Mouse (Mus musculus) adrenal gland, postnatal 4 days (tissue): ENCODE measurements around the gene D13Ertd608e. TPM values are rescaled to one million over a fixed set of nuclear protein-coding genes. Genes with fewer than 3 reads are reported as not detected.
"Not testable (repeated sequence)": the region's sequence is repeated elsewhere in the genome, so short reads cannot be mapped to it uniquely, and the experiment has no call there.

Source experiments
- DNase-seq, 2 experiments: peaks; one replicate each; pipeline ENCODE4 v3.0.0; 2021 to 2022; ENCODE audit warnings: low spot score in 2 of 2, mixed read lengths in 2 of 2
- long read RNA-seq, 2 experiments: library from polyadenylated mRNA; stranded (forward); transcript quantifications; one replicate each; pipeline ENCODE4 v2.0.0; 2021
- total RNA-seq, 2 experiments: library from RNA; stranded (reverse); gene quantifications; 2 replicates each; pipeline ENCODE4 v1.2.3; 2021

Gene D13Ertd608e
- total RNA-seq: not detected
- long read RNA-seq, experiment 1: 0 reads
- long read RNA-seq, experiment 2: 0 reads

GRCm38 (mm10) chr13:119835320-119836056 is at the start of gene D13Ertd608e:
Gene D13Ertd608e, plus strand, starts transcription at chr13:119836006.
- DNase-seq: not testable (repeated sequence)

DNA sequence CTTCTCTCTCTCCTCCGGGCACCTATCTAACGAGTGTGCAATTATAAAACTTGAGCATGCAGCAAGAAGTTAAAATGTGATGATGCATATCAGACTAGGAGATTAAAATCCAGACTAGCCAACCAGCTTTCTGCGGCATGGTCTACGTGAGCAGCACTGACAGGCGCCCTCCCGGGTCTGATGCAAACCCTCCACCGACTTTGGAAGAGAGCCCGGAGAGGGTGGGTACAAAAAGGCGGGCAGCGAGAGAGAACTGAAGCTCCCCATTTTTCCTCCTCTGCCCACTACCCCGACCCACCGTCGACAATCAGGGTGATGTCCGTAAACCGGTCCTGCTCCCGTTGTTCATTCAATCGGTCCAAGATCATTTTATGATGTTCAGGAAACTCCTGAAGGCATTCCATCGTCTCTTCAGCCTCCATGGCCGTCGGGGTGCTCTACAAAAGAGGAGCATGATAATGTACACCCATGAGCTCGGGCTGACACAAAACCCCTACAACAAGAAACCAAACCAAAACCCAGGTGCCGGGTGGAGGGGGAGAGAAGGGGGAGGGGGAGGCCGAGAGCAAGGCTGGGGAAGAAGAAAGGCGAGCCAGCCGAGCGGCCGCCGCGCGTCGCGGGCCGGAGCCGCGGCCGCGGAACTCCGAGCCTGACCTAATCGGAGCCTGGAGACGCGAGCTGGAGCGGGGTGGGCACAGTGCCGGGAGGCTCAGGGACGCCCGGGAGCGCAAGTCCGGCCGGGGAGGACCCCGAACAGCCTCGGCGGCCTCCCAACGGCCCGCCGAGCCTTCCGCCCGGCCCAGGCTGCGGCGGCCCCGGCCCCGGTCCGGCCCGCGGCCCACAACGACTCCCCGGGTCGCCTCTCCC is 45.7 kb upstream of the D13Ertd608e start:
- peak; percentile 27 to 42 for DNase-seq

DNA sequence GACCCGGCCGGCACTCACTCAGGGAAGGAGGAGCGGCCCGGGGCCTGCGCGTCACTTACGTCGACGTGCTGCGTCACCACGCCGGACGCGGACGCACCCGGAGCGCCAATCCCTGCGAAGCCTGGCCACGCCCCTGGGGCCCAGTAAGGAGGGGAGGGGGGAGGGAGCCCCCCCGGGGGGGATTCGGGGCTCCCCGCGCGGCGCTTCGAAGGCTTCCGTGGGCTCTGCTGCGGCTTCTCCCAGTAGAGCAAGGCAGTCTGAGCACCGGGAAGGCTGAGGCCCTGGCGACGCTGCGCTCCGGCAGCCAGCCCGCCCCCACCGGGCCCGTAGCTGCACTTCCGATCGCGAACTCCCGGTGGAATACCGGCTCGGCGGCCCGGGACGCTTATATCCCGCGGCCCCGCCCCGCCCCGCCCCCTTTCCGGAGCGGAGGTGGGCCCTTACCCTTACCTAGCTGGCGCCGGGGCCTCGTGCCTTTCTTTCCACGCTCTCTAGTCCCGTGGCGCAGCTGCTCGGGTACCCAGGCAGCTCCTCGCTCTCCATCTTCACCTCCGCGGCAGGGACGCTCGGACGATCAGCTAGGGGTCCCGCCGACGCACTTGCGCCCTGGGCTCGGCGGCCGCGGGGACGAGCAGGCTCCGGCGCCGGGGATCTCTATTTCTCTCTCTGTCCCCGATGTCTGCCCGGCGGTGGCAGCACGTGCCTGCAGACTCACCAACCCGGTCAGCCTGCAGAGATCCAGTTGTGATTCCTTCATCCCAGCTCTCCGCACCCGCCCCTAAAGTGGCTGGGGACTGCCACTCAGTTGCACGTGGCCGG is 44.8 kb upstream of the D13Ertd608e start, which contains the start of gene Zfp131:
Zfp131 (minus strand) TSS at position 129 of the 819 bp plus-strand sequence.
- peak; percentile 85 to 89 for DNase-seq

GRCm38 (mm10) chr13:119791580-119792135 is 44.1 kb upstream of the D13Ertd608e start:
- no peak for DNase-seq

- no peak for DNase-seq
Measured at GRCm38 (mm10) chr13:119792791-119793404, 42.9 kb upstream of the D13Ertd608e start.

DNA sequence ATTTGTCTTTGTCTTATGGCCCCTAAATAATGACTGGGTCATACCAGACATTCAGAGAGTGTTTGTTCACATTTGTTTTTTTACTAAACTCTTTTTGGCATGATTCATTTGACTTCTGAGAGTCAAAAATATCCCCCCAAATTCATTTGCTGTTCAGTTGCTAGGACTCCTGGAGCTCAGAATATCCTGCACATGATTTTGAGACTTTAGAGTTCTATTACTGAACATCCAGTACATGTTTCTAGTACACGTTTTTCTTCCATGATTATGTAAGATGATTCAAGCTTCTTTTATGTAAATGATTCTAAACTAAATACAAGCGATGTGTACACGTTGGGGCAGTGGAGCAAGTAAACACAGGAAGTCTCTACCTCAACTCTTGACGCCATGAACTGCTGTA is 38.1 kb upstream of the D13Ertd608e start:
- DNase-seq: no peak

DNA sequence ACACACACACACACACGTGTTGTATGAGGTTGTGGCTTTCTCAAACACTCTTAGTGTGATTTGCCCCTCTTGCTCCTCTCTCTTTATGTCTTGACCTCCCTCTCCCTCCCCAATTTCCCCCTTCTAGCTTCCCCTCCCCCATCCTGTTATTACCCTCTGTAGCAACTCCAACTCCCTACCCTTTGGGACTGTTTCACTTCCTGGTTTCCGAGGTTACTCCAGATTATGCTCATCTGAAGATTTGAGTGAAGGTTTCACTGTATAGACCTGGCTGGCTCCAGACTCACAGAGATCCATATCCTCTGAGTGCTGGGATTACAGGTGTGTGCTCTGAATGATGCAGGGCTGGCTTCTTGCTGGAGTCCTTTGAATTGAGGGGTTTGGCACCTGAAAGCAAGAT is 26.9 kb upstream of the D13Ertd608e start:
- no peak for DNase-seq

GRCm38 (mm10) chr13:119810031-119810430 is 25.8 kb upstream of the D13Ertd608e start:
- DNase-seq: no peak

- no peak for DNase-seq
Measured at GRCm38 (mm10) chr13:119816798-119817197, 19.0 kb upstream of the D13Ertd608e start.

GRCm38 (mm10) chr13:119817579-119818206 is 18.1 kb upstream of the D13Ertd608e start:
- DNase-seq: no peak

GRCm38 (mm10) chr13:119830116-119830515 is 5.7 kb upstream of the D13Ertd608e start, which contains the start of gene AF067063:
Gene AF067063, minus strand, starts transcription at chr13:119830216.
- DNase-seq: not testable (repeated sequence)

- DNase-seq: not testable (repeated sequence)
Measured at GRCm38 (mm10) chr13:119836324-119836811, 562 bp downstream of the D13Ertd608e start.

DNA sequence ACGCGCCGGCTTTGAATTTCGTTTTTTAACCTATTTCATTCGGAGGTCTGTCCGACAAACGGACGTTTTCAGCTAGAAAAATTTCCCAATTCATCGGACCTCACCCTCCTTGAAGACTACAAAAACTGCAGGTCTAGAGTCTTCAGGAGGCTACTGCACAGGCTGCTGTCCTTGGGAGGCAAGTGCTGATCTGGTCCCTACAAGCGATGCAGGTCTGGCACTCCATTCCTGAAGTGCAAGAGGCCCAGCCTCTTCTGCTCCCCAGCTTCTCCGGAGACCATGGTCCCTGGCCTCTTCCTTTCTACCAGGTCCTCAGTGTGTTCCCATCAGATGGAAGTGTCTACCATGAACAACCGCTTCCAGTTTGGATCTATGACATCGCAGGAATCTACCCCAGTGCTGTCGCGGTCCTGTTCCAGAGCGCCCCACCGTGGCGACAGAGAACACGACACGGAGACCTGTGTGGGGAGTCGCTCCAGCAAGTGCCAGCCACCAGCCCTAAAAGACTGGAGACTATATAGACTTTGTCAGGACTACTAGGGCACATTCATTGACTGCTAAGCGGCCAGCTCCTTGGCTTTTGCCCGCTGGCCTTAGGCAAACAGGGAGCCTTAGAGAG is 2.0 kb downstream of the D13Ertd608e start:
- not testable (repeated sequence) for DNase-seq

DNA sequence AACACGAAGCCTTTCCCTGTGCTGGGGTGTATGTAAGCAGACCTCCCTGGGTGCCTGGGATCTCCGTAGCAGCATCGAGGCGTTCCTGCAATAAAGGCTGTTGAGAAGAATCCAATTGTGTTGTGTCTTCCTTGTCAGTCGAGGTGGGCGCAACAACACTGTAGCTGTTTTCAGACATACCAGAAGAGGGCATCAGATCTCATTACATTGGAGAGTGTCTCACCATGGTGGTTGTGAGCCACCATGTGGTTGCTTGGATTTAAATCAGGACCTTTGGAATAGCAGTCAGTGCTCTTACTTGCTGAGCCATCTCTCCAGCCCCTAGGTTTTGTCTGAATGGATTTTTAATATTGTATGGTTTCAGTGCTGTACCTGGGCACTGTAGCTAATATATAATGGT is 4.2 kb downstream of the D13Ertd608e start:
- DNase-seq: not testable (repeated sequence)

- not testable (repeated sequence) for DNase-seq
Measured at GRCm38 (mm10) chr13:119862399-119862798, 26.6 kb downstream of the D13Ertd608e start.

DNA sequence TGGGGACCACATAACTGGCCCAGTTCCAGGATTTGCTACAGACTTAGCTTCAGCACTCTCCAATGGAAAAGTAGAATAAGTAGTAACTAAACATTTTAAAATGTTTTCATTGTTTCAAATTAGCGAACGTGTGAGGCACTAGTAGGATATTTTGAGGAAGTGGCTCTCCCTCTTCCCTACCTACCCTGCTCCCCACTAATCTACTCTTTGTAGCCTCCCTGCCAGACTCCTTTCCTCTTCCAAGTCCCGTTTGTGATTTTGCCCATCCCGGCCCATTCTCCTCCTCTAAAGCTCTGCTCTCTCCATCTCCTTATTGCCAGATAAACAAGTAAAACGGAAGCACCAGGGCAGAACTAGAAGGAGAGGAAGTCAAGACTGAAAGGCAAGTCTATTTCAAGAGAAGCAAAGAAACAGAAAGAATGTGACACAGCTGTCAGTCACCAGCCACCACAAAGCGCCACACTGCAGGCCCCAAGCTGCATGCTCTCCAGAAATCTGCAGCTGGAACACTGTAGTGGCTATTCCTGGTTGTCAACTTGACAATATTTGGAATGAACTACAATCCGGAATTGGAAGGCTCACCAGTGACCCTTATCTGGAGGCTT is 28.7 kb downstream of the D13Ertd608e start:
- DNase-seq: not testable (repeated sequence)

- not testable (repeated sequence) for DNase-seq
Measured at GRCm38 (mm10) chr13:119886896-119887295, 51.1 kb downstream of the D13Ertd608e start.

- not testable (repeated sequence) for DNase-seq
Measured at GRCm38 (mm10) chr13:119894685-119895084, 58.9 kb downstream of the D13Ertd608e start, which contains the start of gene Tcstv1. Gene Tcstv1, minus strand, starts transcription at chr13:119894785.
